Mouse (Mus musculus) gastrocnemius, postnatal 25 days (tissue): Measurements from ENCODE around the gene Btf3l4. TPM values are rescaled to one million over a fixed set of nuclear protein-coding genes. Genes with fewer than 3 reads are reported as not detected.

Experiments
- DNase-seq: peaks from one replicate; pipeline ENCODE4 v3.0.0; 2022
- long read RNA-seq, 2 experiments: library from polyadenylated mRNA; stranded (forward); transcript quantifications; one replicate each; pipeline ENCODE4 v2.0.0; 2021
- total RNA-seq, 2 experiments: library from RNA; stranded (reverse); gene quantifications; 1 replicate in 1 of 2; 2 replicates in 1 of 2; pipeline ENCODE4 v1.2.3; 2021

Gene Btf3l4
- 10 to 100 TPM; 39.4 to 44.8 TPM for total RNA-seq
- long read RNA-seq, experiment 1, transcript Btf3l4-204 (6 exons, 3,141 nt), result major isoform, 66 of 84 reads
- long read RNA-seq, experiment 1, transcript Btf3l4-203 (6 exons, 1,033 nt), result minor isoform, 5 of 84 reads
- long read RNA-seq, experiment 1, partial matches to known transcripts, result 6 of 84 reads
- long read RNA-seq, experiment 1, other reads (novel, unspliced or antisense), result 5 of 84 reads
- long read RNA-seq, experiment 2, transcript Btf3l4-203 (6 exons, 1,033 nt), result minor isoform, 7 of 81 reads
- long read RNA-seq, experiment 2, transcript Btf3l4-204 (6 exons, 3,141 nt), result major isoform, 70 of 81 reads
- long read RNA-seq, experiment 2, partial matches to known transcripts, result 1 of 81 reads
- long read RNA-seq, experiment 2, other reads (novel, unspliced or antisense), result 3 of 81 reads

GRCm38 (mm10) chr4:108832916-108833827 is at the start of gene Btf3l4:
Gene Btf3l4, minus strand, starts transcription at chr4:108833614.
- DNase-seq, result peak; percentile 92

DNA sequence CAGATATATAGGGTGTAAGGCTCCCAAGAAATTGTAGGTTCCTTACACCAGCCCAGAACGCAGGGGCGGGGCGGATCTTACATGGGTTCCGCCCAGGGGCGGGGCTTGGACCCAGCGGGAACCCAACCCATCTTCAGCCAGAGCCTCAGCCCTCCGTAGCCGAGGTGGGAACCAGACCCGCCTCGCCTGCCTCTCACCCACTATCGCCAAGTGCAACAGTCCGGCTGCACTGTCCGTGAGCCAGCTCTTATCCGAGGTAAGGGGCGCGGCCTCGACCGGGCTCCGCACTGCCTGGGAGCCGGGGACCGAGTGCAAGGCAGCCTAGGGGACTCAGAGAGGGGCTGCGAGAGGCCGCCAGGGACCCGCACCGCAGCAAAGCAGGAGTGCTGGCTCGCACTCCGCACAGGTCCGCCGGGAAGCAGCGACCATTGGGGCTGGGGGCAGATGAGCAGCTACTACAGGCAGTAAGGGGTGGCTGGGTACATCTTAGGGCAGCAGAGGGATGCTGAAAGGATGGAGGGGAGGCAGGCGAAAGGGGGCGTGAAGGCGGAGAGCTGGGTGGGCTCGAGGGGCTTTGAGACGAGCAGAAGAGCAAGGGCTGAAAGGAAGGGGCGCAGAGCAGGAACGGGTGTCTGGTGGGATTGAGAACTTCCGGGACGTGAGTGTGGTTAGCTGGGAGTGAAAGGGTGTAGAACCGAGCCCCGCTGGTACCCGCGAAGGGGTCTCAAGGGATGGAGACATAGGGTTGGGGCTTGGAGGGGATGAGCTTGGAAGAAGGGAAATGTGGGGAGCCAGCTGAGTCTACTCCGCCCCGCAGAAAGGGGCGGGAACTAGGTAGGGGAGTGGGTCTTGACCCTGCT is 45.8 kb upstream of the Btf3l4 start, which contains the start of gene Rab3b:
Gene Rab3b, plus strand, starts transcription at position 101 of the 860 bp plus-strand sequence.
- DNase-seq, result peak; percentile 18

- no peak for DNase-seq
These were observed 44.5 kb upstream of the Btf3l4 start for GRCm38 (mm10) chr4:108877901-108878300.

DNA sequence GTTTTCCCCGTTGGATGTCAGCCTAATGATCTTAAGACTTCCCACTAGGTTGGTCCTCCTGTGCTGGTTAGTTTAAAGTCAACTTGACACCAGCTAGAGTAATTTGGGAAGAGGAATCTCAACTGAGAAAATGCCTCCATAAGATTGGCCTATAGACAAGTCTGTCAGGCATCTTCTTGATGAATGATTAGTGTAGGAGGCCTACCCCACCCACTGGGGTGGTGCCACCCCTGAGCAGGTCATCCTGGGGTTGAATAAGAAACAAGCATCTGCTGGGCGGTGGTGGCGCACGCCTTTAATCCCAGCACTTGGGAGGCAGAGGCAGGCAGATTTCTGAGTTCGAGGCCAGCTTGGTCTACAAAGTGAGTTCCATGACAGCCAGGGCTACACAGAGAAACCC is 40.3 kb upstream of the Btf3l4 start:
- no peak for DNase-seq

- DNase-seq, result peak; percentile 45
These were observed 36.4 kb upstream of the Btf3l4 start for GRCm38 (mm10) chr4:108869730-108870374.

- no peak for DNase-seq
These were observed 33.4 kb upstream of the Btf3l4 start for GRCm38 (mm10) chr4:108866806-108867205.

GRCm38 (mm10) chr4:108848505-108848848 is 15.1 kb upstream of the Btf3l4 start, which contains the start of gene A730015C16Rik:
Gene A730015C16Rik, minus strand, starts transcription at chr4:108848619.
- peak; percentile 22 for DNase-seq

- peak; percentile 81 for DNase-seq
These were observed 14.5 kb upstream of the Btf3l4 start, which contains the start of gene Kti12 for GRCm38 (mm10) chr4:108847715-108848504. Gene Kti12, plus strand, starts transcription at chr4:108847785.

DNA sequence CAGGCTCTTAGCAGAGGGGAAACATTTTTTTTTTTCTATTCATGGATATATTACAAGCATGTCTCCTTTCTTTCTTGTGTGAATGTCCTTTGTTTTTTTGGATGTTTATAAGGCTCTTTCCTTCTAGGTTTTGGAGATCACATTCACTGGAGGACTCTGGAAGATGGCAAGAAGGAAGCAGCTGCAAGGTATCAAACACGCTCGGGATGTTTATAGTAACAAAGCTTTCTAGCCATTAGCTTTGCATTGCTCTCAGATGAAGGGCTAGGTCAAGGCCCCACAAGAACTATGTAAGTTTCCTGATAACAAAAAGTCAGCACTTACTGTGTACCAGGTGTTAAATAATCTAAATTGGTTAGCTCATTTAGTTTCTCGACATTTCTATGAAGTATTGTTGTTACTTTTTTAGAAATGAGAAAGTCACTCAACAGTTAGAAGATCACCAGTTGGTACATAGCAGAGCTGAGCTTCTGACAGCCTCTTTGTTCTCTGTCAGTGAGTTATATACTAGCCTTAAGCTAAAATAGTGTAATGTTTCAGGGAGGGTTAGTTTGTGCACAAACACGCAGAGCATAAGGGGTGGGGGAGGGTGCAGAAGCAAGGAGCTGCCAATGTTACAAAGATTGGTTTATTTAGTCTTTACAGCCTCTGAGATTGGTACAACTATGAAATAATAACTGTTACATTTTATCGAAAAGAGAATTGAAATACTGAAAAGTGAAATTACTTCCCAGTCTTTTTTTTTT is 12.6 kb upstream of the Btf3l4 start:
- DNase-seq, result no peak

DNA sequence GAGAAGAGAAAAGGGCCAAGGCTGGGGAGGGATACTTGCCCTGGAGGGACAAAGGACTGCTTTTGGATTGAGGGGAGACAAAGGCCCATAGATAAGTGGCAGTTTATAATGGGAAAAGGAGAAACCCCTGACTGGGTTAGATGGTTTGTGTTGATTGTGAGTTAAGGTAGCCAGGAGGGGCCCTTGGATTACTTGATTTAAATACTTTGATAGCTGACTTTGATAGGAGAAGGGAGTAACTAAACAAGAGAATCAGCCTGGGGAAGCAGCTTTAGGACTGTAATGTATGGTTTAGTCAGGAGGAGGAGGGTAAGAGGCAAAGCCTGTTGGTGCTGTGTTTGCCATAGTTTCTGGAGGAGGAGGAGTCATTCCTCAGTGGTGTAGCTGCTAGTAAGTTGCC is 9.9 kb upstream of the Btf3l4 start:
- no peak for DNase-seq

DNA sequence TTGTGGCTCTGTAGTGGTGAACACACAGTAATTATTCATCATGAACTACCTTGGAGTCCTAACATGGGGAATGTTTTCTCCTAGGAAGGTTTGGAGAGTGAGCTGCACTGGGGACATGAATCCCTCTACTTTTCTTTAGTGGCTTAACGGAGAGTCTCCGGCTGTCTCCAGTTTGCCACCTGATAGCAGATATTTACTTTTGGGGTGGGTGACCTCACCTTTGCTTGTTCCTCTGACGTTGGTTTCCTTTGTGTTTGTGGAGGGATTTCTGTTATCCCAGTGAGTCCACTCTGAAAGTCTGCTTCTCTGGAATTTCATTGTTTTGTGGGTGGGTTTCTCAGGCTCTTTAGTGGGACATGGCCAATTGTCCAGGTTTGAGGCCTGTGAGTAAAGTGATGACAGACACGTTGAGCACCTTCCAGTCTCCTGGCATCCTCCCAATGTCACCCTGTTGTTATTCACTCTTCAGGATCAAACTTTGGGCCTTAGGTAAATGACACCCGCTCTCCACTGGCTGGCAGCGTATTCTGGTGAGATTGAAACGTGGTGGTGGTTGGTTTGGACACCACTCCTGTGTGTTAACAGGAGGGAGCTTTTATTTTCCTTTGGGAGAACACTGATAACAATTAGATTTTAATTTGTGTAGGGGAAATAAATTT is 8.6 kb upstream of the Btf3l4 start:
- DNase-seq, result no peak

- DNase-seq, result no peak
These were observed 4.6 kb upstream of the Btf3l4 start for GRCm38 (mm10) chr4:108838031-108838430.

DNA sequence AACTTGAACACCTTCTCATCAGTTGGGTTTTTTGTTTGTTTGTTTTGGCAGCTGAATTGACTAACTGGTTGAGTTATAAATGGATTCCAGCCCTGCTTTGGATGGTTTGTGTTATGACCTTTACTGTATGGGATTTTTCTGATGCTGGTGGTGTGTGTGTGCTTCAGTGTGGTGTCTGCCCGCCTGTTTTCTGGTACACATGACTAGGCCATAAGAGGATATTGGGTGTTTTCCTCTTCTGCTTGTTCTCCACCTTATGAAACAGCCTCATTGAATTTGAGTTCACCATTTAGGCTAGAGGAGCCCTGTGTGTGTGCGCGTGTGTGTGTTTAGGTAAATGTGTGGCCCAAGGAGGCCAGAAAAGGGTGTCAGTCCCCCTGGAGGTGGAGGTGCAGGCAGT is 2.1 kb upstream of the Btf3l4 start:
- no peak for DNase-seq

- no peak for DNase-seq
These were observed 1.5 kb upstream of the Btf3l4 start for GRCm38 (mm10) chr4:108834971-108835311.

GRCm38 (mm10) chr4:108834115-108834970 is 929 bp upstream of the Btf3l4 start, which contains the start of gene Txndc12:
Gene Txndc12, plus strand, starts transcription at chr4:108834601.
- peak; percentile 81 for DNase-seq

- no peak for DNase-seq
These were observed 357 bp upstream of the Btf3l4 start for GRCm38 (mm10) chr4:108833828-108834114.

DNA sequence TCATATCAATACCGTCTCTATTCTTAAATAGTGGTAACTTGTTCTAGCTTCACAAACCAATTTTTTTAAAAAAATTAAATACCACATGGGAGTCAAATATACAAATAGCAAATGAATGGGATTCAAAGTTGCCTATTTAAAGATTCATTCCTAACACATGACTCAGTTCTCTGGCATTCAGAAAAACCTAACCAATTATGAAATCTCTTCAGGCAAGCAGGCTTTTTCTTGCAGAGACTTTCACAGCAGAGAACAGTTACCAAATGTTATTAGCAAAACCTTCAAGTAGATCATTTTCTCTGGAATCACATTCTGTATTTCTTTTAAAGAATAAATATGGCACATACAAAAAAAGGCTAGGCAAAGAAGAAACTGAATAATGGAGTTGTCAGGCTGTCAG is 2.7 kb downstream of the Btf3l4 start:
- DNase-seq, result no peak

GRCm38 (mm10) chr4:108826643-108827042 is 6.8 kb downstream of the Btf3l4 start:
- DNase-seq, result no peak

DNA sequence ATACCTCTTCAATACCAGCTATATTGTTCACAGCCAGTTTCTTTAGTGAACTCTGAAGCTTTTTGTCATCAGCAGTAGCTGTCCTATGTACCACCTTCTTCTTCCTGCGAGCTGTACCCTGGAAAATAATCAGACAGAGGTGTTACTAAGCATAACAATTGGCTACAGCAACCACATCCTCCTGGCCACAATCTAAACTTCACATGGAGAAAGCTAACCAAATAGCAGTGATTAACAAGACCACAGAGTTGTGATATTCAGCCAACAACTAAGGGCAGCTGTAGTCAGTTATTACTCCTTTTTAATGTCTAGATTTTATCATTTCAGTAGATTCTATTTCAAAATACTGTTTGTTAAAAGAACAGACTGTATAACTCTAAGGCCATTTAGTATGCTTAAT is 7.3 kb downstream of the Btf3l4 start:
- no peak for DNase-seq
